Mouse (Mus musculus): ENCODE results near the gene Cux2. TPM values are rescaled to one million over a fixed set of nuclear protein-coding genes. Genes with fewer than 3 reads are reported as not detected.

Cux2 gene
- polyA plus RNA-seq, 1 experiment from 2014 or later = 1.6 TPM

DNA sequence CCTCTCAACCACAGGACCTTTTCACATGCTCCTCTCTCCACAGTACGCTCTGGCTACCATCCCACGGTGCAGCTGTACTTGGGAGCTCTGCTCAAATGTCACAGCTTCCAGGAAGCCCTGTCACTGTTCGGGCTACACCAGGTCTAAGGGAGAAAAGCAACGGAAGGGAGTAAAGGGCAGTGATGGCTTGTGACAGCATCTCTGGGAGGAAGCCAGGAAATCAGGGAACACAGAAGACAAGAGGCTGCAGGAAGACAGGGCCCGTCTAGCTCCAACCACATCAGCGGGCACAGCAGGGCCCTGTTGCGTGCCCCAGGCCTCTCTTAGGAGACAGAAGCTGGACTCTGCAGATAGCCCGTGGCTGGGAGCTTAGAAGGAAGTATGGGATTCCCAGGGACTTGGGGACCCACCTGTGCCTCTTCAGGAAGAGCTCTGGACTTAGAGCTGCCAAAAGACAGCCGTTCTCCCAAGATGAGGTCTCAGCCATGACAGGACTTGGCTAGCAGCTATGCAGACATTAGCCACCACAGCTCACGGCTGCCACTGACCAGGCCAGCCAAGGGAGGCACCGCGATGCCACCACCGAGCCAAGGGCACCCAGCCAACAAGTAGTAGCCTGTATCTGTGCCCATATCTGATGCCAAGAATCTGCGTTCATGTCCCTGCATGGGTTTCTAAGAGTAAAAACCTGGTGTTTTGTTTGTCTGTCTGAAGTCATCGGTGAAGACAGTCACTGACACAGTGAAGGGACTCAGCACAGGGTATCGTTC is 105.7 kb downstream of the Cux2 start:
- no peak for TF ChIP-seq CTCF (IDR thresholded peaks at IDR 0.05)
- DNase-seq (ENCODE audit: low read depth, low spot score) (no peak), ATAC-seq (no peak)
- H3K27me3 ChIP-seq = peaks cover 3% of the 10 kb centered on the region
- POLR2A ChIA-PET = interaction anchor here (0.6 kb wide), 1 partner anchor 66 kb away, joined by 3 read pairs; no protein-coding TSS in a partner anchor
- CTCF ChIA-PET = interaction anchor here (1.2 kb wide), 1 partner anchor 145 kb away, joined by 5 read pairs; no protein-coding TSS in a partner anchor
- in situ Hi-C loops (cut with MboI; ENCODE audit: low pct_unique_long_range_greater_than_20kb) = no loop called here

DNA sequence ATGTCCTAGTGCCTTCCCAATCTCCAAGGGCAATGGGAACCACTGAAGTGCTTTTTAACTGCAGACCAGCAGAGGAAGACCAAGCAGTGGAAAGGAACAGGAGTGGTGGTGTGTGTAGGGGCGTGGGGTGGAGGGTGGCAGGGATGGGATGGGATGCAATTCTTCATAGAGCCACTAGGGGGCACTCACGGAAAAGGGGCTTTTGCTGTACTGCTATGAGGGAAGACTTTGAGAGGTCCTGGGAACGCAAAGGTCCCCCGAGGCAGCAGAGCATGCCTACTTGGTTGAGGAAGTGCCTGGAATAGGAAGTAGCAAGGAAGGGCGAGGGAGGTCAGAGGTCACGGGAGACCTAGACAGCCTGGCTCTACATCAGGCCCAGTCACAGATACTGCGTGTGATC is 106.4 kb downstream of the Cux2 start:
- in situ Hi-C loops (cut with MboI; ENCODE audit: low pct_unique_long_range_greater_than_20kb) = no loop called here
- ChIA-PET CTCF (interaction anchor here (1.2 kb wide), 1 partner anchor 146 kb away, joined by 5 read pairs; no protein-coding TSS in a partner anchor), POLR2A (interaction anchor here (0.6 kb wide), 2 partner anchors 65 to 78 kb away, joined by 3 read pairs; no protein-coding TSS in a partner anchor)
- no peak for DNase-seq (ENCODE audit: low read depth, low spot score)
- TF ChIP-seq CTCF (IDR thresholded peaks at IDR 0.05) = no peak
- peaks cover 7% of the 10 kb centered on the region for H3K27me3 ChIP-seq
- ATAC-seq = no peak

DNA sequence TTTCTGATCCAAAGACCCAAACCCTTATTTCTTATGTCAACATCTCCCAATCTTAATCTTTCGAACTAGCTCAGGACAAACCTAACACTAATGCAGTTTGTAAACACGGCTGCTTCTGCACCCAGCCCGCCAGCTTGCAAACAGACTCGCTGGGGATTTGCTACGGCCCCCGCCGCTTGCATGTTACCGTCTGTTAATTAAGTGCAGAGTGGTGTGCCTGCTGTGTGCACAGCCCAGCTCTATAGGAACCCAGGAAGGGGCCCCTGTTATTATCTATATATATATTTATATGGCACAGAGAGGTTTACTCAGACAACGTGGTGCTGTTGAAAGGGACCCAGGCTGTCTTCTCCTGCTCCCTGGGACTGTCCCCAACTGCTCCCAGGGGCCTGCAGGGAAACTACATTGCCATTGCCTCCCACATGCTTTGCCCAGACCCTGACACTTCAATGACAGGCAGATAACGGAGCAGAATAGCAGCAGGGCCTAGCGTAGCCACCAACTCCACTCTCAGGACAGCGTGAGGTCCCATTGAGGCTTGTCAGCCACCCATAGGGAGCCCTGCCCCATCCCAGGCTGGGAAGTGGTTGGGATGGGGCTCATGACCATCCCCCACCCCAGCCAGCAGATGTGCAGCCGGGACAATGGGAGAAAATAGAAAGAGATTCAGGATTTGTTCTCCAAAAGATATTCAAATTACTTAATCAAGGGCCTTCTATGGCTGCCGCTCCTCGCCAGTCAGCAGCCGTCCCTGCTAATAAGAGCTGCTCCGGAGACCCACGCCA is 111.6 kb downstream of the Cux2 start:
- no peak for TF ChIP-seq CTCF (IDR thresholded peaks at IDR 0.05)
- POLR2A ChIA-PET = no interaction called here

DNA sequence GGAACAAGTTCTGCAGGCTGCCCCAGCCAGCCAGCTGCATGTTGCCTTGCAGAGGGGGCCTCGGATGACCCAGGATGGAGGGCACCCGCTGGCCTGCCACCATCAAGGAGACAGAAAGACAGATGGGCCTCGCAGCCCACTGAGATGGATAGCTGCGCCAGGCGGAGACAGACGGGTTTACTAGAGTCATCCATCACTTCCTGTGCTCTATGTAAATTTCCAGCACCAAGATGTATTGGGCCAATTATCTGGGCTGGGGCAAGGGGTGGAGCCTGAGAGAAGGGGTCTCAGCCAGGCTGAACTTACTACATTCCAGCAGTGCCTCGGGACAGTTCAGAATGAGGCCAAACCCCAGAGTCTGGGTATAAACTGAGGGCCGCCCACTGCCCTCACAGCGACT is 119.6 kb downstream of the Cux2 start:
- no peak for TF ChIP-seq CTCF (IDR thresholded peaks at IDR 0.05)
- POLR2A ChIA-PET = no interaction called here
- ATAC-seq (no peak), DNase-seq (ENCODE audit: low read depth, low spot score) (no peak)
- in situ Hi-C loops (cut with MboI; ENCODE audit: low pct_unique_long_range_greater_than_20kb) = no loop called here
- peaks cover 25% of the 10 kb centered on the region for H3K27me3 ChIP-seq
- CTCF ChIA-PET = no interaction called here

More for the DNA sequence above, 111.6 kb downstream of the Cux2 start:
- H3K27me3 ChIP-seq = peaks cover 30% of the 10 kb centered on the region
- ATAC-seq (no peak), DNase-seq (ENCODE audit: low read depth, low spot score) (no peak)
- CTCF ChIA-PET = no interaction called here
- in situ Hi-C loops (cut with MboI; ENCODE audit: low pct_unique_long_range_greater_than_20kb) = no loop called here

DNA sequence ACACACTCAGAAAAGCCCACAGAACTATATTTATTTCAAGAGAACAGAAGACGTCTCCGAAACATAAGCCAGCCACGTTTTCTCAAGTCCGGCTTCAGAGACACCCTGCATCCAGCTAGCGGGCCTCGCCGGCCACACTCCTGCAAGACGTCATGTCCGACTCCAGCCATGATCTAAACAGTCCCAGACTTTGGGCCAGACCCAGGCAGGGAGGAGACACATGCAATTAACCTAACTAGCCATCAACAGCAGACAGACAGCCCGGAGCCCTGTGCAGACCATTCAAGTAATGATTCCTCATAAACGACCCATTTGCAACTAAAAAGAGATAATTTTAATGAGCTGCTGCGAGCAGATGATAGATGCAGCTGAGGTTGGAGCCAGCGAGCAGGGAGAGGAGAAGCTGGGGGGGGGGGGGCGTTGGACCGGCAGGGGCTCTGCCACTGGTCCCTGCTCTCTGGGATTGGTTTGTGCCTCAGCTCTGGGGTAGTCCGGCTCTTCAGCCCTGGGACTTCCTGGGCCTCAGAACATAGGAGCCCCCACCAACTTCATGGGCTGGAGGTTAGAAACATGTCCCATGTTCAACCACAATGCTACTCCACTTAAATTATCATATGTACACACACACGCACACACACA is 121.4 kb downstream of the Cux2 start:
- DNase-seq (ENCODE audit: low read depth, low spot score) (no peak), ATAC-seq (no peak)
- in situ Hi-C loops (cut with MboI; ENCODE audit: low pct_unique_long_range_greater_than_20kb) = no loop called here
- peaks cover 21% of the 10 kb centered on the region for H3K27me3 ChIP-seq
- POLR2A ChIA-PET = no interaction called here
- CTCF ChIA-PET = interaction anchor here (1.2 kb wide), 1 partner anchor 11 kb away, joined by 3 read pairs; no protein-coding TSS in a partner anchor
- TF ChIP-seq CTCF (IDR thresholded peaks at IDR 0.05) = no peak

DNA sequence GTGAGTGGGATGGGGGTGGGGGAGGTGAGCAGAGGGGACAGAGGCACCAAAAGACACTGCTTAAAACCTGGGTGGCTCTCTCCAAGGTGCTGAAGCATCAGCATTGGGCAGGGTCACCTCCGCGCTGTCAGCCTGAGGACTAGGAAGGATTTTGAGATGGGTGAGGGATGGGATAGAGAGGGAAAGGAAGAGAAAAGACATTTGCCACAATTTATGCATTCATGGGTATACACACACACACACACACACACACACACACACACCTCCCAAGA is 123.4 kb downstream of the Cux2 start:
- in situ Hi-C loops (cut with MboI; ENCODE audit: low pct_unique_long_range_greater_than_20kb) = no loop called here
- no peak for DNase-seq (ENCODE audit: low read depth, low spot score)
- peaks cover 38% of the 10 kb centered on the region for H3K27me3 ChIP-seq
- ChIA-PET POLR2A (no interaction called here), CTCF (no interaction called here)
- TF ChIP-seq CTCF (IDR thresholded peaks at IDR 0.05) = no peak
- ATAC-seq = no peak

DNA sequence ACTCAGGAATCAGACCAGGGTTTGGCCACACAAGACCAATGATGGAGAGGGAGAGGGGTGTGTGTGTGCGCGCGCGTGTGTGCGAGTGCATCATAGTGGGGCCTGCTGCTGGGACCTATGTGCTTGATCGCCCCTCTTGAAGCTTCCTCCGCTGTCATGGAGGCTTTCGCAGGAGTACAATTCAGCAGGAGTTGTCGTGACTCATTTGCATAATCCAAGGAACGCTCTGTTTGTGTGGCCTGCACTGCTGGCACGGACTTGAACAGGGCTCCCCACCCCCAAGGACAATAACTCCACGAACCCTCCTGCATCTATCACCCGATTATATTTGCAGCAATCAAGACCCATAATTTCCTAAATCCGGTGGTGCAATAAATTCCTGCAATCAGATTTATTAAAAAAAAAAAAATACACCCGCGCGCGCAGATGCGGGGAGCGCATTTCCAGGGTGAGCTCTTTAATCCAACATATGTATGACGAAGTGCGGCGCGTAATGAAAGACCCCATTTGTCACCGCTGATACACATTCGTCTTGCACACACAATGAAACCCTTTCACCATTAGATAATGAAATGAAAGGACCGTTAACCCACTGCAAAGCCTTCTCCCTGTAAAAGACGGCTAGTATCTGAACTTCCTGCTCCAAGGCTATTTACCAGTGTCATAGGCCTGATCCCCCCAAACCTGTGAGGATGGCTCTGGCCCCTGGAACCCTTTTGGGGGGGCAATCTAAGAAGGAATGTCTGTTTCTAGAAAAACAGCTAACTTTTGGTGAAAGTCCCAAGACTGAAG is 124.0 kb downstream of the Cux2 start:
- POLR2A ChIA-PET = no interaction called here
- no peak for TF ChIP-seq CTCF (IDR thresholded peaks at IDR 0.05)

DNA sequence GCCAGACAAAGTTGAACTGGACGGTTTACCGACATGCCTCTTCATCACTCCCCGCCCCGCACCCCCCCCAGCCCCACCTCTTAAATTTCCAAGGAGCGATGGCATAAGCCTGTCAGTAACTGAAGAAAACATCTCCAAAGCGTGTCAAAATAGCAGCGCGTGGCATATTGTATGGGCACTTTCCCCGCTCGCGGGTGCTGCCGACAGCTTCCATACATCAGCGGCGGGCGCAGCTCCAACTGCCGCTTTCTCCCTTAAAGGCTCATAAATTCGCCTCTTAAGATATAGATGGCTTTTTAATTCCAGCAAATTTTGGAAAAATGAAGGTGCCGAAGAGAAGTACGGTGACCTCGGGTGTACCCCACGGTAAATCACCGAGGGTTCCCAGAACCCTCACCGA is 124.6 kb downstream of the Cux2 start:
- ATAC-seq (no peak), DNase-seq (ENCODE audit: low read depth, low spot score) (no peak)
- TF ChIP-seq CTCF (IDR thresholded peaks at IDR 0.05) = no peak
- in situ Hi-C loops (cut with MboI; ENCODE audit: low pct_unique_long_range_greater_than_20kb) = no loop called here
- peaks cover 38% of the 10 kb centered on the region for H3K27me3 ChIP-seq
- POLR2A ChIA-PET = no interaction called here
- CTCF ChIA-PET = no interaction called here

More for the DNA sequence above, 124.0 kb downstream of the Cux2 start:
- H3K27me3 ChIP-seq = peaks cover 38% of the 10 kb centered on the region
- CTCF ChIA-PET = no interaction called here
- DNase-seq (ENCODE audit: low read depth, low spot score) = no peak
- ATAC-seq = no peak
- in situ Hi-C loops (cut with MboI; ENCODE audit: low pct_unique_long_range_greater_than_20kb) = no loop called here

DNA sequence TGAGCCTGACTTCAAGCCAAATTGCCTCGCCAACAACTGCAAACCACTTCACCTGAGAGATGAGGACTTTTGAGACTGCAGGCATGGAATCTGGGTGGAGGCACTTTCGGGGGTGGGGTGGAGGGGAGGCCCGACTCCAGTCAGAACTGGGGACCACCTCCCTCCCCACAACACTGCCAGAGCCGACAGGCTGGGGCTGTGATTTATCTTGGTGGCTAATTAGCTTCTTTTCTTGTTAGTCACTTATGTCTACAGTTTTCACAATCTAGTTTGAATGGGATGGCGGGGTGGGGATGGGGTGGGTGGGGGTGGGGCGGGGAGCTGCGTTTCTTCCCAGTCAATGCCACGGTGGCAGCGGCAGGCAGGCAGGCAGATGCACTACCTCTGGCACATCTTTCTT is 125.5 kb downstream of the Cux2 start:
- CTCF ChIA-PET = no interaction called here
- H3K27me3 ChIP-seq = peaks cover 38% of the 10 kb centered on the region
- in situ Hi-C loops (cut with MboI; ENCODE audit: low pct_unique_long_range_greater_than_20kb) = no loop called here

More for the DNA sequence above, 125.5 kb downstream of the Cux2 start:
- DNase-seq (ENCODE audit: low read depth, low spot score) (no peak), ATAC-seq (no peak)
- POLR2A ChIA-PET = no interaction called here
- TF ChIP-seq CTCF (IDR thresholded peaks at IDR 0.05) = no peak
